Mouse (Mus musculus): ENCODE measurements around the gene Gm49776. TPM values are rescaled to one million over a fixed set of nuclear protein-coding genes. Genes with fewer than 3 reads are reported as not detected.

Gene Gm49776
- polyA plus RNA-seq, 1 experiment from 2014 or later = 6.5 TPM

- peak; percentile 27; the same call in 1 of the 2 replicates for ATAC-seq (ENCODE audit: low read depth)
- Histone ChIP-seq H3K9ac (ENCODE audit: low read depth, low read length) (no peak overlapping the region), H3K27ac (replicated peaks; ENCODE audit: low read depth, low read length) (no peak overlapping the region), H3K4me1 (ENCODE audit: control insufficient read depth, insufficient read depth, low read length) (peaks cover 15% of the 10 kb centered on the region), H3K4me2 (ENCODE audit: low read depth, low read length) (no peak overlapping the region), H3K4me3 (ENCODE audit: low read depth, low read length) (no peak overlapping the region), H3K27me3 (replicated peaks; ENCODE audit: control insufficient read depth, insufficient read depth, low read length) (no peaks in the 10 kb centered on the region), H3K9me3 (ENCODE audit: control insufficient read depth, low read length) (no peaks in the 10 kb centered on the region), H3K36me3 (ENCODE audit: control insufficient read depth, insufficient read depth, low read length) (peaks cover 39% of the 10 kb centered on the region)
- no peak for DNase-seq (ENCODE audit: low spot score)
- WGBS = 57% methylated on average over 11 of the region's 11 CpGs
Observed at GRCm38 (mm10) chr16:18229622-18230021, 28.5 kb downstream of the Gm49776 start.

- no peaks in the 10 kb centered on the region for H3K27me3 ChIP-seq (replicated peaks; ENCODE audit: control insufficient read depth, insufficient read depth, low read length)
- H3K4me2 ChIP-seq (ENCODE audit: low read depth, low read length) = no peak overlapping the region
- no peaks in the 10 kb centered on the region for H3K9me3 ChIP-seq (ENCODE audit: control insufficient read depth, low read length)
- no peak for DNase-seq (ENCODE audit: low spot score)
- peaks cover 13% of the 10 kb centered on the region for H3K4me1 ChIP-seq (ENCODE audit: control insufficient read depth, insufficient read depth, low read length)
- H3K9ac ChIP-seq (ENCODE audit: low read depth, low read length) = no peak overlapping the region
- no peak overlapping the region for H3K27ac ChIP-seq (replicated peaks; ENCODE audit: low read depth, low read length)
- no peak overlapping the region for H3K4me3 ChIP-seq (ENCODE audit: low read depth, low read length)
- H3K36me3 ChIP-seq (ENCODE audit: control insufficient read depth, insufficient read depth, low read length) = peaks cover 46% of the 10 kb centered on the region
- WGBS = 82% methylated on average over 4 of the region's 4 CpGs
- no peak for ATAC-seq (ENCODE audit: low read depth)
Observed at GRCm38 (mm10) chr16:18228856-18229255, 29.3 kb downstream of the Gm49776 start.

GRCm38 (mm10) chr16:18227897-18228422, 30.2 kb downstream of the Gm49776 start:
- H3K36me3 ChIP-seq (ENCODE audit: control insufficient read depth, insufficient read depth, low read length) = peaks cover 55% of the 10 kb centered on the region

GRCm38 (mm10) chr16:18227187-18227586, 30.9 kb downstream of the Gm49776 start:
- H3K4me2 ChIP-seq (ENCODE audit: low read depth, low read length) = no peak overlapping the region
- no peak for DNase-seq (ENCODE audit: low spot score)
- no peaks in the 10 kb centered on the region for H3K27me3 ChIP-seq (replicated peaks; ENCODE audit: control insufficient read depth, insufficient read depth, low read length)
- H3K36me3 ChIP-seq (ENCODE audit: control insufficient read depth, insufficient read depth, low read length) = peaks cover 63% of the 10 kb centered on the region
- H3K9ac ChIP-seq (ENCODE audit: low read depth, low read length) = no peak overlapping the region
- H3K4me1 ChIP-seq (ENCODE audit: control insufficient read depth, insufficient read depth, low read length) = 0 out of 2 replicates have a peak, but pooled peaks cover 7% of the 10 kb centered on the region
- H3K9me3 ChIP-seq (ENCODE audit: control insufficient read depth, low read length) = no peaks in the 10 kb centered on the region
- no peak overlapping the region for H3K4me3 ChIP-seq (ENCODE audit: low read depth, low read length)
- no peak overlapping the region for H3K27ac ChIP-seq (replicated peaks; ENCODE audit: low read depth, low read length)
- ATAC-seq (ENCODE audit: low read depth) = no peak
- 96% methylated on average over 13 of the region's 13 CpGs for WGBS

More at GRCm38 (mm10) chr16:18227897-18228422, 30.2 kb downstream of the Gm49776 start:
- Histone ChIP-seq H3K27ac (replicated peaks; ENCODE audit: low read depth, low read length) (no peak overlapping the region), H3K4me1 (ENCODE audit: control insufficient read depth, insufficient read depth, low read length) (0 out of 2 replicates have a peak, but pooled peaks cover 7% of the 10 kb centered on the region), H3K9ac (ENCODE audit: low read depth, low read length) (no peak overlapping the region), H3K4me2 (ENCODE audit: low read depth, low read length) (no peak overlapping the region), H3K9me3 (ENCODE audit: control insufficient read depth, low read length) (no peaks in the 10 kb centered on the region), H3K27me3 (replicated peaks; ENCODE audit: control insufficient read depth, insufficient read depth, low read length) (no peaks in the 10 kb centered on the region), H3K4me3 (ENCODE audit: low read depth, low read length) (no peak overlapping the region)
- no peak for DNase-seq (ENCODE audit: low spot score)
- no peak for ATAC-seq (ENCODE audit: low read depth)
- WGBS = 96% methylated on average over 19 of the region's 20 CpGs

GRCm38 (mm10) chr16:18222188-18222587, 35.9 kb downstream of the Gm49776 start:
- WGBS = 83% methylated on average over 10 of the region's 11 CpGs
- Histone ChIP-seq H3K9me3 (ENCODE audit: control insufficient read depth, low read length) (no peaks in the 10 kb centered on the region), H3K4me3 (ENCODE audit: low read depth, low read length) (no peak overlapping the region), H3K27me3 (replicated peaks; ENCODE audit: control insufficient read depth, insufficient read depth, low read length) (no peaks in the 10 kb centered on the region), H3K27ac (replicated peaks; ENCODE audit: low read depth, low read length) (no peak overlapping the region), H3K4me1 (ENCODE audit: control insufficient read depth, insufficient read depth, low read length) (0 out of 2 replicates have a peak, but pooled peaks cover 4% of the 10 kb centered on the region), H3K36me3 (ENCODE audit: control insufficient read depth, insufficient read depth, low read length) (peaks cover 51% of the 10 kb centered on the region), H3K9ac (ENCODE audit: low read depth, low read length) (no peak overlapping the region), H3K4me2 (ENCODE audit: low read depth, low read length) (no peak overlapping the region)
- ATAC-seq (ENCODE audit: low read depth) (no peak), DNase-seq (ENCODE audit: low spot score) (no peak)

- no peaks in the 10 kb centered on the region for H3K27me3 ChIP-seq (replicated peaks; ENCODE audit: control insufficient read depth, insufficient read depth, low read length)
- H3K36me3 ChIP-seq (ENCODE audit: control insufficient read depth, insufficient read depth, low read length) = peaks cover 44% of the 10 kb centered on the region
- 0 out of 2 replicates have a peak, but pooled peaks cover 4% of the 10 kb centered on the region for H3K4me1 ChIP-seq (ENCODE audit: control insufficient read depth, insufficient read depth, low read length)
- no peak overlapping the region for H3K4me3 ChIP-seq (ENCODE audit: low read depth, low read length)
- no peak overlapping the region for H3K27ac ChIP-seq (replicated peaks; ENCODE audit: low read depth, low read length)
- DNase-seq (ENCODE audit: low spot score) = no peak
- 65% methylated on average over 11 of the region's 11 CpGs for WGBS
- H3K9me3 ChIP-seq (ENCODE audit: control insufficient read depth, low read length) = no peaks in the 10 kb centered on the region
- no peak overlapping the region for H3K4me2 ChIP-seq (ENCODE audit: low read depth, low read length)
- H3K9ac ChIP-seq (ENCODE audit: low read depth, low read length) = no peak overlapping the region
- ATAC-seq (ENCODE audit: low read depth) = no peak
Observed at GRCm38 (mm10) chr16:18221543-18221898, 36.6 kb downstream of the Gm49776 start.

- ATAC-seq (ENCODE audit: low read depth) (no peak), DNase-seq (ENCODE audit: low spot score) (no peak)
- Histone ChIP-seq H3K27me3 (replicated peaks; ENCODE audit: control insufficient read depth, insufficient read depth, low read length) (no peaks in the 10 kb centered on the region), H3K36me3 (ENCODE audit: control insufficient read depth, insufficient read depth, low read length) (peaks cover 39% of the 10 kb centered on the region), H3K4me2 (ENCODE audit: low read depth, low read length) (no peak overlapping the region), H3K9me3 (ENCODE audit: control insufficient read depth, low read length) (no peaks in the 10 kb centered on the region), H3K4me3 (ENCODE audit: low read depth, low read length) (no peak overlapping the region), H3K9ac (ENCODE audit: low read depth, low read length) (no peak overlapping the region), H3K27ac (replicated peaks; ENCODE audit: low read depth, low read length) (no peak overlapping the region), H3K4me1 (ENCODE audit: control insufficient read depth, insufficient read depth, low read length) (0 out of 2 replicates have a peak, but pooled peaks cover 4% of the 10 kb centered on the region)
- WGBS = 87% methylated on average over 6 of the region's 6 CpGs
Observed at GRCm38 (mm10) chr16:18220856-18221542, 37.1 kb downstream of the Gm49776 start.

- ATAC-seq (ENCODE audit: low read depth) (peak; percentile 36; the same call in 1 of the 2 replicates), DNase-seq (ENCODE audit: low spot score) (peak; percentile 71)
- Histone ChIP-seq H3K4me2 (ENCODE audit: low read depth, low read length) (no peak overlapping the region), H3K27me3 (replicated peaks; ENCODE audit: control insufficient read depth, insufficient read depth, low read length) (no peaks in the 10 kb centered on the region), H3K4me1 (ENCODE audit: control insufficient read depth, insufficient read depth, low read length) (0 out of 2 replicates have a peak, but pooled peaks cover 4% of the 10 kb centered on the region), H3K9me3 (ENCODE audit: control insufficient read depth, low read length) (no peaks in the 10 kb centered on the region), H3K36me3 (ENCODE audit: control insufficient read depth, insufficient read depth, low read length) (peaks cover 29% of the 10 kb centered on the region), H3K4me3 (ENCODE audit: low read depth, low read length) (no peak overlapping the region), H3K27ac (replicated peaks; ENCODE audit: low read depth, low read length) (no peak overlapping the region), H3K9ac (ENCODE audit: low read depth, low read length) (no peak overlapping the region)
- WGBS = 56% methylated on average over 8 of the region's 8 CpGs
Observed at GRCm38 (mm10) chr16:18220001-18220400, 38.1 kb downstream of the Gm49776 start.

Measured in embryonic facial prominence, embryonic 14.5 days (tissue).